Mouse (Mus musculus) spleen, postnatal 14 days (tissue): ENCODE data around the gene Chmp2b.
A peak's percentile ranks its signal among the peaks of the same experiment; 100 is the strongest.

Source experiments
- DNase-seq, 2 experiments: peaks; one replicate each; pipeline ENCODE4 v3.0.0; 2021 to 2022; ENCODE audit warnings: low spot score in 2 of 2

Gene Chmp2b

GRCm38 (mm10) chr16:65561963-65562863, at the start of gene Chmp2b:
Chmp2b (minus strand) TSS chr16:65562726.
- peak; percentile 63 to 67 for DNase-seq

- DNase-seq, result no peak
Measured at GRCm38 (mm10) chr16:65611678-65612077, 49.2 kb upstream of the Chmp2b start.

GRCm38 (mm10) chr16:65600798-65601197, 38.3 kb upstream of the Chmp2b start:
- DNase-seq, result no peak

GRCm38 (mm10) chr16:65586111-65586865, 23.8 kb upstream of the Chmp2b start:
- DNase-seq, result no peak

GRCm38 (mm10) chr16:65585699-65586098, 23.2 kb upstream of the Chmp2b start:
- no peak for DNase-seq

- no peak for DNase-seq
Measured at GRCm38 (mm10) chr16:65577298-65578029, 14.9 kb upstream of the Chmp2b start.

GRCm38 (mm10) chr16:65568853-65569252, 6.3 kb upstream of the Chmp2b start:
- DNase-seq, result no peak

GRCm38 (mm10) chr16:65564951-65565350, 2.4 kb upstream of the Chmp2b start:
- DNase-seq, result no peak

GRCm38 (mm10) chr16:65564306-65564705, 1.8 kb upstream of the Chmp2b start:
- DNase-seq, result no peak

- no peak for DNase-seq
Measured at GRCm38 (mm10) chr16:65562864-65563206, 309 bp upstream of the Chmp2b start.

GRCm38 (mm10) chr16:65560996-65561962, 1.2 kb downstream of the Chmp2b start:
- DNase-seq, result no peak

- DNase-seq, result no peak
Measured at GRCm38 (mm10) chr16:65559591-65559990, 2.9 kb downstream of the Chmp2b start.

GRCm38 (mm10) chr16:65557369-65557768, 5.2 kb downstream of the Chmp2b start:
- DNase-seq, result no peak

GRCm38 (mm10) chr16:65554267-65554666, 8.3 kb downstream of the Chmp2b start:
- DNase-seq, result no peak

GRCm38 (mm10) chr16:65550814-65551213, 11.7 kb downstream of the Chmp2b start:
- no peak for DNase-seq

GRCm38 (mm10) chr16:65548960-65549359, 13.6 kb downstream of the Chmp2b start:
- no peak for DNase-seq

- DNase-seq, result no peak
Measured at GRCm38 (mm10) chr16:65543676-65544293, 18.7 kb downstream of the Chmp2b start.

GRCm38 (mm10) chr16:65533315-65533999, 29.1 kb downstream of the Chmp2b start:
- DNase-seq, result peak in 1 of 2 experiments; percentile 7

GRCm38 (mm10) chr16:65531663-65532062, 30.9 kb downstream of the Chmp2b start:
- no peak for DNase-seq

GRCm38 (mm10) chr16:65529589-65529988, 32.9 kb downstream of the Chmp2b start:
- no peak for DNase-seq
